Mouse (Mus musculus): ENCODE data around the gene Glis1. TPM values are rescaled to one million over a fixed set of nuclear protein-coding genes. Genes with fewer than 3 reads are reported as not detected.

The Glis1 gene
- polyA plus RNA-seq, 1 experiment from 2014 or later, result 0.47 TPM

GRCm38 (mm10) chr4:107523607-107524151 lies 89.3 kb downstream of the Glis1 start:
- TF ChIP-seq EP300 (optimal IDR thresholded peaks at IDR 0.05), result no peak
- no peak for TF ChIP-seq CTCF (IDR thresholded peaks at IDR 0.05; ENCODE audit: low read depth)
- H3K9ac ChIP-seq (ENCODE audit: low read length), result no peak overlapping the region
- no peak overlapping the region for H3K4me3 ChIP-seq (ENCODE audit: low read depth, low read length)
- no peak overlapping the region for H3K27ac ChIP-seq (replicated peaks)
- no peaks in the 10 kb centered on the region for H3K36me3 ChIP-seq (ENCODE audit: control insufficient read depth, insufficient read depth, low read length)
- no peak overlapping the region for H3K4me2 ChIP-seq (replicated peaks; ENCODE audit: low read depth)
- no peak for DNase-seq (ENCODE audit: low spot score)
- 68% methylated on average over 11 of the region's 11 CpGs for WGBS
- H3K4me1 ChIP-seq (replicated peaks; ENCODE audit: control insufficient read depth, insufficient read depth), result no peaks in the 10 kb centered on the region
- H3K9me3 ChIP-seq (ENCODE audit: control insufficient read depth, low read length), result no peaks in the 10 kb centered on the region
- no peaks in the 10 kb centered on the region for H3K27me3 ChIP-seq (ENCODE audit: control insufficient read depth, insufficient read depth, low read length)
- ATAC-seq (ENCODE audit: low FRiP score, low TSS enrichment), result no peak

DNA sequence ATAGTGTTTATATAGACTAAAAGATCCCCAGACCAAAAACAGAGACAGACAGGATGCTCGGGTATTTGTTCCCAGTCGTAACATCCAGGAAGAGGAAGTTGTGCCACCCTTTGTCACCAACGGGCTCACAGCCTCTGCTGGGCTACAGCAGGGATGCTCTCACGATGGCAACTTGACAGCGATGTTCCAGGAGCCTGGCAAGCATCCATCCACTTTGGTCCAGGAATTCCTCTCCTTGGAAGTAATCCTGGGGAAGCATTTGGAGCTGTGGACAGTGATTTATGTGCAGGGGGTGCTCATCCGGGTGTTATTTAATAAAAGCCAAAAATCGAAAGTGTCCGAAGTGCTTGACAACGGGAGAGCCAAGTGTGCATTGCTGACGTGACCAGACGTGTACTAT lies 100.7 kb downstream of the Glis1 start:
- 54% methylated on average over 11 of the region's 11 CpGs for WGBS

GRCm38 (mm10) chr4:107538116-107538515 lies 103.7 kb downstream of the Glis1 start:
- H3K27me3 ChIP-seq (ENCODE audit: control insufficient read depth, insufficient read depth, low read length), result no peaks in the 10 kb centered on the region
- no peak overlapping the region for H3K4me3 ChIP-seq (ENCODE audit: low read depth, low read length)
- H3K27ac ChIP-seq (replicated peaks), result no peak overlapping the region
- H3K9me3 ChIP-seq (ENCODE audit: control insufficient read depth, low read length), result no peaks in the 10 kb centered on the region
- 41% methylated on average over 13 of the region's 13 CpGs for WGBS
- no peaks in the 10 kb centered on the region for H3K4me1 ChIP-seq (replicated peaks; ENCODE audit: control insufficient read depth, insufficient read depth)
- H3K4me2 ChIP-seq (replicated peaks; ENCODE audit: low read depth), result no peak overlapping the region
- TF ChIP-seq CTCF (IDR thresholded peaks at IDR 0.05; ENCODE audit: low read depth) (no peak), EP300 (optimal IDR thresholded peaks at IDR 0.05) (no peak)
- no peak overlapping the region for H3K9ac ChIP-seq (ENCODE audit: low read length)
- DNase-seq (ENCODE audit: low spot score), result no peak
- H3K36me3 ChIP-seq (ENCODE audit: control insufficient read depth, insufficient read depth, low read length), result no peaks in the 10 kb centered on the region
- no peak for ATAC-seq (ENCODE audit: low FRiP score, low TSS enrichment)

More for the DNA sequence above, 100.7 kb downstream of the Glis1 start:
- DNase-seq (ENCODE audit: low spot score) (no peak), ATAC-seq (ENCODE audit: low FRiP score, low TSS enrichment) (no peak)
- no peaks in the 10 kb centered on the region for H3K27me3 ChIP-seq (ENCODE audit: control insufficient read depth, insufficient read depth, low read length)
- H3K27ac ChIP-seq (replicated peaks), result no peak overlapping the region
- no peak for TF ChIP-seq CTCF (IDR thresholded peaks at IDR 0.05; ENCODE audit: low read depth)
- TF ChIP-seq EP300 (optimal IDR thresholded peaks at IDR 0.05), result no peak
- no peak overlapping the region for H3K4me3 ChIP-seq (ENCODE audit: low read depth, low read length)
- no peaks in the 10 kb centered on the region for H3K9me3 ChIP-seq (ENCODE audit: control insufficient read depth, low read length)
- no peak overlapping the region for H3K4me2 ChIP-seq (replicated peaks; ENCODE audit: low read depth)
- no peaks in the 10 kb centered on the region for H3K4me1 ChIP-seq (replicated peaks; ENCODE audit: control insufficient read depth, insufficient read depth)
- H3K36me3 ChIP-seq (ENCODE audit: control insufficient read depth, insufficient read depth, low read length), result no peaks in the 10 kb centered on the region
- no peak overlapping the region for H3K9ac ChIP-seq (ENCODE audit: low read length)

DNA sequence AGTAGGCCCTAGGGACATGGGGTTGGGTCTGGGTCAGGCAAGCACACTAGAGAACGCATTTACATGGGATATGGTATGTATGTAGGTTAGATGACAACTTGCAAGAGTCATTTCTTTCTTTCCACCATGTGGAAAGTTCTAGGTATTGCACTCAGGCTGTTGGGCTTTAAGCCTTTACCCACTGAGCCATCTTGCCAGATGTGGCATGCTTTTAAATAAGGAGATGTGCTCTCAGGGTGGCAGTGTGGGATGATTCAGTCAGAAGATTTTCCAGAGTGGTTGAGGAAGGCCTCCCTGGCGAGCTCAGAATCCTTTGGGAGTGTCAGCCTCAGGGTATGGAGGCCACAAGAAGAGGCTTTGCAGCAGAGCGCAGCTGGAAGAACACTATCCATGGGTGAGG lies 104.2 kb downstream of the Glis1 start:
- Histone ChIP-seq H3K4me2 (replicated peaks; ENCODE audit: low read depth) (no peak overlapping the region), H3K36me3 (ENCODE audit: control insufficient read depth, insufficient read depth, low read length) (no peaks in the 10 kb centered on the region), H3K27ac (replicated peaks) (no peak overlapping the region), H3K4me3 (ENCODE audit: low read depth, low read length) (no peak overlapping the region), H3K9ac (ENCODE audit: low read length) (no peak overlapping the region), H3K4me1 (replicated peaks; ENCODE audit: control insufficient read depth, insufficient read depth) (no peaks in the 10 kb centered on the region), H3K9me3 (ENCODE audit: control insufficient read depth, low read length) (no peaks in the 10 kb centered on the region), H3K27me3 (ENCODE audit: control insufficient read depth, insufficient read depth, low read length) (no peaks in the 10 kb centered on the region)
- no peak for ATAC-seq (ENCODE audit: low FRiP score, low TSS enrichment)
- DNase-seq (ENCODE audit: low spot score), result no peak
- peak; percentile 27; the same call in 1 of the 2 replicates for TF ChIP-seq CTCF (IDR thresholded peaks at IDR 0.05; ENCODE audit: low read depth)
- no peak for TF ChIP-seq EP300 (optimal IDR thresholded peaks at IDR 0.05)
- WGBS, result 77% methylated on average over 3 of the region's 3 CpGs

DNA sequence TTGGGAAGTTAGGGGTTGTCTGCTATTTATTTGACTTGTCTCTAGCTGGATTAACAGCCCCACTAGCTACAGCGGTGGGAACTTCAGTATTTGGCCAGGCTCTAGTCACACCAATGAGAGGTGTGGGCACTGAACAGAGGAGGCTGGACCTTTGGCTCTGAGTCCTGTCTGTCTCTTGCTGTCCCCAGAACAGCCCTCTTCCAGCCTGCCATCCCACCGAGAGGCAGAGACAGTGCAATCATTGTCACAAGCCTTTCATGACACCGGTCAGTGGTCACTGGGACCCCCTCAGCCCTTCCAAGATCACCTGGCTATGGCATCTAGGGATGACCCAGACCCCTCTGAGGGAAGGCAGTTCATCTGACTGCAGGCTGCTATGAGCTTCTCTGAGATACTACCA lies 104.6 kb downstream of the Glis1 start:
- ATAC-seq (ENCODE audit: low FRiP score, low TSS enrichment), result no peak
- whole genome bisulfite sequencing, result 68% methylated on average over 3 of the region's 3 CpGs
- TF ChIP-seq CTCF (IDR thresholded peaks at IDR 0.05; ENCODE audit: low read depth) (no peak), EP300 (optimal IDR thresholded peaks at IDR 0.05) (no peak)

DNA sequence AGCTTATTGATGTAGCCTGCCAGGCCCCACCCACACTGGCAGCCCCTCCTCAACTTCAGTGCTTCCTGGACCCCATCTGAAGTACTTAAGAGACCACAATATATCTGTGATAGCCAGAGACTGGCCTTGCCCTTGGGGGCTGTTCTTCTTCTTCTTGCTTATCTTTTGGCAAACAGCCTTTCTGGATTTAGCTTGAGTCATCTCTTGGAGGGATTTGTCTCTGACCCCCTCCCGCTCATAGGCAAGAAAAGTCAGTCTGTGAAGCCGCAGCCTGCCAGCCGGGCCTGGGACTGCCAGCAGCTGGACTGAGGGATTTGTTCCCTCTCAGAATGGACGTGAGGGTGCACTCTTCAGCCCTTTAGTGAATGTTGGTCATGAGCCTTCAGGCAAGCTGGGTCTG lies 107.4 kb downstream of the Glis1 start:
- no peak overlapping the region for H3K4me2 ChIP-seq (replicated peaks; ENCODE audit: low read depth)
- DNase-seq (ENCODE audit: low spot score) (no peak), ATAC-seq (ENCODE audit: low FRiP score, low TSS enrichment) (no peak)
- H3K36me3 ChIP-seq (ENCODE audit: control insufficient read depth, insufficient read depth, low read length), result no peaks in the 10 kb centered on the region
- H3K27ac ChIP-seq (replicated peaks), result no peak overlapping the region
- WGBS, result 56% methylated on average over 4 of the region's 4 CpGs
- no peaks in the 10 kb centered on the region for H3K27me3 ChIP-seq (ENCODE audit: control insufficient read depth, insufficient read depth, low read length)
- no peaks in the 10 kb centered on the region for H3K4me1 ChIP-seq (replicated peaks; ENCODE audit: control insufficient read depth, insufficient read depth)
- no peak for TF ChIP-seq CTCF (IDR thresholded peaks at IDR 0.05; ENCODE audit: low read depth)
- no peak for TF ChIP-seq EP300 (optimal IDR thresholded peaks at IDR 0.05)
- no peak overlapping the region for H3K4me3 ChIP-seq (ENCODE audit: low read depth, low read length)
- no peak overlapping the region for H3K9ac ChIP-seq (ENCODE audit: low read length)
- H3K9me3 ChIP-seq (ENCODE audit: control insufficient read depth, low read length), result no peaks in the 10 kb centered on the region

More for the DNA sequence above, 104.6 kb downstream of the Glis1 start:
- H3K9me3 ChIP-seq (ENCODE audit: control insufficient read depth, low read length), result no peaks in the 10 kb centered on the region
- no peak for DNase-seq (ENCODE audit: low spot score)
- H3K4me1 ChIP-seq (replicated peaks; ENCODE audit: control insufficient read depth, insufficient read depth), result no peaks in the 10 kb centered on the region
- H3K36me3 ChIP-seq (ENCODE audit: control insufficient read depth, insufficient read depth, low read length), result no peaks in the 10 kb centered on the region
- no peak overlapping the region for H3K27ac ChIP-seq (replicated peaks)
- no peak overlapping the region for H3K4me2 ChIP-seq (replicated peaks; ENCODE audit: low read depth)
- no peak overlapping the region for H3K4me3 ChIP-seq (ENCODE audit: low read depth, low read length)
- H3K27me3 ChIP-seq (ENCODE audit: control insufficient read depth, insufficient read depth, low read length), result no peaks in the 10 kb centered on the region
- H3K9ac ChIP-seq (ENCODE audit: low read length), result no peak overlapping the region
